Mouse (Mus musculus): ENCODE data around the gene Ppp1r36. TPM values are rescaled to one million over a fixed set of nuclear protein-coding genes. Genes with fewer than 3 reads are reported as not detected.

The Ppp1r36 gene
- total RNA-seq, 2 experiments from 2014 or later = 0.19 TPM; not detected in 1

Other genes starting within 250 kb of the Ppp1r36 start
- under 1 TPM in 1 of 2 experiments, not detected in 1; 0.11 TPM for gene Esr2, start 240.3 kb upstream of the Ppp1r36 start, total RNA-seq (2021)
- not detected for gene Tex21, start 170.8 kb upstream of the Ppp1r36 start, total RNA-seq (2021)
- 10 to 100 TPM; 31.3 to 35.1 TPM for gene Mthfd1, start 162.2 kb upstream of the Ppp1r36 start, total RNA-seq (2021)
- gene Akap5, start 92.6 kb upstream of the Ppp1r36 start, total RNA-seq (2021) = under 1 TPM; 0.28 to 0.30 TPM
- gene Zbtb25, start 47.9 kb upstream of the Ppp1r36 start, total RNA-seq (2021) = 1 to 10 TPM; 5.8 to 8.5 TPM
- gene Zbtb1, start 47.3 kb upstream of the Ppp1r36 start, total RNA-seq (2021) = 1 to 10 TPM; 3.9 to 4.0 TPM
- gene Hspa2, start 13.4 kb upstream of the Ppp1r36 start, total RNA-seq (2021) = 1 to 10 TPM; 7.1 to 9.7 TPM
- 1 to 10 TPM; 5.2 to 5.3 TPM for gene Plekhg3, start 113.4 kb downstream of the Ppp1r36 start, total RNA-seq (2021)